Mouse (Mus musculus) gastrocnemius, adult 8-10 months (tissue): ENCODE results near the gene Olfr452. TPM values are rescaled to one million over a fixed set of nuclear protein-coding genes. Genes with fewer than 3 reads are reported as not detected.

Source experiments
- DNase-seq, 2 experiments: peaks; one replicate each; pipeline ENCODE4 v3.0.0; 2022; ENCODE audit warnings: low spot score in 2 of 2
- total RNA-seq, 4 experiments: library from RNA; stranded (reverse); gene quantifications; 2 replicates each; pipeline ENCODE4 v1.2.4; 2022

Gene Olfr452
- total RNA-seq, result not detected

DNA sequence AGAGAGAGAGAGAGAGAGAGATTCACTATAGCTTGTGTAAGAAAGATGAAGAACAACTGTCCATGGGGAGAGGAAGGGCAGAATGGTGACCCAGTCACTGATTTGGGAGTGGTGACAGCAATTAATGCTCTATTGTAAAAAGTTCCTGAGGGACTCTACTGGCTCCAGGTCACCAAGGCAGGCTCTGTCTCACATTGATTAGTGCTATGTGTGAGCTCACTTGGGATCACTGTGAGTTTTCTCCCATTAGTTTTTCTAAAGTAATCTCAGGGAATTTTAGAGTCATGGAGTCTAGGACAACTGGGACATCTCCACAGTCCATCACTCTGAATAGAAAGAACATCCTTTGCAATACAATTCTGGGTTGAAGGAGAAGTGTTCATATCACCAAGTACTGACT is at the start of gene Olfr452:
Olfr452 (plus strand) TSS at position 301 of the 400 bp plus-strand sequence.
- no peak for DNase-seq

DNA sequence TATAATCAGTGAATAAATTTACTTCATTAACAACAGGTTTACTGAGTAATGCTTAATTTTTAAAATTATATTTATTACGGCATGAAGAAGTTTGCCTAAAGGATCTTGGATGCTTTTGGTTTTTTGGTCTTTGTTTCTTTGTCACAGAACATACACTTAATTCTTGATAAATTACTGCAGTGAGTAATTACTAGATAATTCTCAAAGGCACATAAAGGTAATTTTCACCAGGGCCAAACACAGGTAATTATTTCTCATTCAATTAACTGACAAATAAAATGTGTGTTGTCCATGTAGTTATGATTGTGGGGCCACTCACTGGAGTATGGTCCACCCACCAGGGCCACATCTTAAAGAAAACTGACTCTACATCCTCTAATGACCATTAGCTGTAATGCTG is 45.8 kb upstream of the Olfr452 start, which contains the start of gene Olfr453:
Olfr453 (plus strand) TSS at position 301 of the 400 bp plus-strand sequence.
- no peak for DNase-seq

DNA sequence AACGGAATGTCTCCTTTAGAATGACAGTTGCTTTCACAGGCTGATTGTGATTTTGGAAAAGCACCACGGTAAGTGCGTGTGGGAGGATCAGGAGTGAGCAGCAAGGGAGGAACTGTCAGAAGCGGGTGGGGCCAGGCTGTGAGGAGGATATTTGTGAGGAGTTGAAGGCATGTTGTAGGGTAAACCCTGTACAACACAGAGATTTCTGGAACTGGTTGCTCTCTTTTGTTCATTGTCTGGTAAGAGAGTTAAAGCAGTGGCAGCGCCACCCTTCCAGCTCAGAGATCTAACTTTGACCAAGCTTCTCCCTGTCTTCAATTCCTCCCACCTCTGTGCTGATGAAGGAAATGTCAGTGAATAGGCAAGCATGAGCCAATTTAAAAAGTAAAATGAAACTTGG is 42.6 kb upstream of the Olfr452 start:
- DNase-seq, result no peak

DNA sequence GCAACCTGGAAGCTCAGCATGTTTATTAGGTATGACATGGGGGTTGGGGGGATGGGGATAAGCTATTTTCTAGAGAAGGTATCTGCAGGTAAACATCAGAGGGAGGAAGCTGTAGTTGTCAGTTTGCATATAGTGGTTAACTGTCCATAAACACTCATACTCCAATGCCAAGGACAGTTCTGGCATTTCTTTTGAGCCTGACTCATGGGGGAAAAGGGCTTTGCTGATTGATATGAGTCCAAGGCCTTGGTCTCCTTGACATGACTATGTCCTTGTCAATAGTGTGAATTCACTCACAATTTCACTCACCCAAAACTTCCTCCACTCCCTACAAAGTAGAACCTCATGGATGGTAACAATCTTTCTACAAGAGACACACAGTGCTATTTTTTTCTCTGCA is 37.0 kb upstream of the Olfr452 start:
- DNase-seq, result no peak

DNA sequence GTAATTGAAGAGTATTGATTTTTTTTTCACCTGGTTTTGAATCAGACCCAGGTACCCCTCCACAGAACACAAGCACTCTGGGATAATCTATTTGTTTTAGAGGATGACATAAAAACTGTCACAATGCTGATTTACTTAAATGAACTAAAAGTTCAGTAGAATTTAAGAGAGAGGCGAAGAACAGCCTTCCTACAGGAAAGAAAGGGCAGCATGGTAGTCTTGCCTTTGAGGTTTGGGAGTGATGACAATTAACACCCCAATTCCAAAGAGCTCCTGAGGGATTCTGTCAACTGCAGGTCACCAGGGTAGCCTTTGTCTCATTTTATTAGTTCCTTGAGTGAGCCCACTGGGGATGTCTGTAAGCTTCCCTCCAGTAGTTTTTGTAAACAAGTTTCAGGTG is 28.8 kb upstream of the Olfr452 start, which contains the start of gene Olfr38:
Olfr38 (plus strand) TSS at position 301 of the 400 bp plus-strand sequence.
- DNase-seq, result no peak

DNA sequence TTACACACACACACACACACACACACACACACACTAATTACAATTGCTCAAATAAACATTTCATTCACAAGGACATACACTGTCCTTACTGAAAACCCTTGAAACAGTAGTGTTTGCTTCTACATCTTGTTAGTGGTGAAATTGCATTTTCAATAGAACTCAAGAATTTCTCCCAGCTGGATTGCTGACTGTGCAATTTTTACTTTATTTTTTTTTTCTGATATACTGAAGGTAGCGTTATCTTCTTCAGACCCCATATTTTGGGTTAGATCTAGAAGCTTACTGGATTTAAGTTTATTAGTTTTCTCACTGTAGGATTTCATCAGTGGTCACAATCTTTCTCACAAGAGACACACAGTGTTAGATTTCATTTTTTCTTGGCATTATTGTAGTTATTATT is 7.8 kb upstream of the Olfr452 start:
- no peak for DNase-seq

DNA sequence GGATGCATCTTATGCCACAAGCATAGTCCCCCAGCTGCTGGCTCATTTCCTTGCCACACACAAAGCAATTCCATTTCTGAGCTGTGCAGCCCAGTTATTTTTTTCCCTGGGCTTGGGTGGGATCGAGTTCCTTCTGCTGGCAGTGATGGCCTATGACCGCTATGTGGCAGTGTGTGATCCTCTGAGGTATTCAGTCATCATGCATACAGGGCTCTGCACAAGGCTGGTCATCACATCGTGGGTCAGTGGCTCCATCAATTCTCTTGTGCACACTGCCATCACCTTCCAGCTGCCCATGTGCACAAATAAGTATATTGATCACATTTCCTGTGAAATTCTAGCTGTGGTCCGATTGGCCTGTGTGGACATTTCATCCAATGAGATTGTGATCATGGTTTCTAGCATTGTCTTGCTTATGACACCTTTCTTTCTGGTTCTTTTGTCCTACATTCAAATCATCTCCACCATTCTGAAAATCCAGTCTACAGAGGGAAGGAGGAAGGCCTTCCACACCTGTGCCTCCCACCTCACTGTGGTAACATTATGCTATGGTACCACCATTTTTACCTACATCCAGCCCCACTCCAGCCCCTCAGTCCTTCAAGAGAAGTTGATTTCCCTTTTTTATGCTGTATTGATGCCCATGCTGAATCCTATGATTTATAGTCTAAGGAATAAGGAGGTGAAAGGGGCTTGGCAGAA is 5.5 kb downstream of the Olfr452 start:
- no peak for DNase-seq

DNA sequence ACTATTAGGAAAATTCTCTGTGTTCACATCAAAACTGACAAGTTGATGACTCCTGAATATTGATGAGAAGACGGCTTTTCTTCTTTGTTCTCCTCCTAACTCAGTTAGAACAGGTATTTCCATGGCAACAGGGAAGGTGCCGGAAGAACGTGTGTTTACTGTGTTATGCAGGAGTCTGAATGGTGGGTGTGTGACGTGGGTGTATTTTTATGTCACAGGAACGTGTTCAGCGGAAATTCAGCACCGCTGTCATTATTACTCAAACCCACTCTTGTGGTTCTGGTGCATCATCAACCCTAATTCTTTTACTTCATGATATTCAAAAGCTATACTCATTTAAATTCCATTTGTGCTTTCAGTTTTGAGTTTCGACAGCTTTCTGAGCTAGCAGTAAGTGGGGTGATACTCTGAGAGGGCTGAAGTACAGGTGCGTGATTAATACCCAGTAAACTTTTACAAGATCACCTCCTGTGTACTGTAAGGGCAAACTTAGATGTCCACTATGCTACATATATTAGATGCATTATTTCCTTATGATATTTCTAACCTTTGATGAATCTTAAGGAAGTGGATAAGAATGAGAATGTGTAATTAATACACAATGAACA is 6.2 kb downstream of the Olfr452 start:
- DNase-seq, result no peak

DNA sequence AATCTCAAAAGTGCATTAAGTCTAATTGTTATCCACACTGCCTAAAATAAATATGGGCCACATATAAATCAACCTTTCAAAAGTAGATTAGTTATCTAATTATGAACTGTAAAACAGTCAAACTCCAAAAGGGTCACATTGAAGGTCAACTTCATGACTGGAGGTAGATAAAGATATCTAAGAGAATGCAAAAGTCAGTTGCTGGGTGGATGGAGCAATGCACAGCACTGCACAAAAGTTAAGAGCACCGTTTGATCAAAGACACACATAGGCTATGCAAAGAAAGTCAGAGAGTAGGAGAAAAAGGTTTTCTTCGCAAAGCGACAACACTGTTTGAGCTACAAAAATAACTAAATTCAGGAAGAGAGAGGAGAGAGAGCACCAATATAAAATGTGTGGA is 10.1 kb downstream of the Olfr452 start:
- DNase-seq, result no peak

DNA sequence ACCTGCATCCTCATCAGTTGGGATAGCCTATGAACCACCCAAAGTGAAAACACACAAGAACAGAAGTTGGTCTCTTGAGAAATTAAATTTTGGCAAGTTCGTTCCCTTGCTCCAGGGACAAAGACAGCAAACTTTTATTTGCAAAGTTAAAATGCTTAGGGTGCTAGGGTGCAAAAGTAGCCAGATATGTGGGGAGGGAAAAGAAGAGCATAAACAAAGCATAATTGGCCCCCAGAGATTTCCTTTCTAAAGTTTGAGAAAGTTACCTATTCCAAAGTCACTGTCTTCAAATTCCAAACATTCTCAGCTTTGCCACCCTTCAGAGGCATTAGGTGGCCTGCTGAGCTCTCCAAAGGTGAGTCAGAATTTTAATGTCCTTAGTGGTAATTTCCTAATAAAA is 26.7 kb downstream of the Olfr452 start, which contains the start of gene Olfr450:
Olfr450 (plus strand) TSS at position 301 of the 400 bp plus-strand sequence.
- DNase-seq, result no peak

DNA sequence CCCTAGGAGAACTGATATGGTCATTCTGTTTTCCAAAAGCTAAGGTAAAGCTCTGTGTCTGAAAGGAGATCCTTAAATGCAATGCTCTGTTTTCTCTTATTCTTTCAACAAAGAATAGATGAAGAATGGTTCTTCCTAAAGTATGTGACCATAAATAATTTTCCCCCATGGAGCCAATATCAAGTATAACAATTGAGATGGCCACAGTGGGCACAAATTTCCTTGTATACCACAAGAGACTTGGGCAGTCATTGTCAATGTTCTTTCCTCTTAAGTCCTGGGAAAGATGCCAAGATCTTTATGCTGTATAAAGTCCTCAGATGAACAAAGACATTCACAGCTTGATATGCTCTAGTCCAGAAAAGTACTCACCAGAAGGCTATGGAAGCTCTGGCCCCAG is 49.2 kb downstream of the Olfr452 start, which contains the start of gene Olfr449:
Olfr449 (plus strand) TSS at position 301 of the 400 bp plus-strand sequence.
- no peak for DNase-seq

Other genes starting within 250 kb of the Olfr452 start
- gene Olfr455, start 237.5 kb upstream of the Olfr452 start, total RNA-seq, result not detected
- not detected for gene Tcaf3, start 187.4 kb upstream of the Olfr452 start, total RNA-seq
- gene Tcaf2, start 139.8 kb upstream of the Olfr452 start, total RNA-seq, result 1 to 10 TPM; 1.2 to 2.0 (median 1.5) TPM
- gene Tcaf1, start 75.0 kb upstream of the Olfr452 start, total RNA-seq, result 1 to 10 TPM; 3.9 to 6.3 (median 4.7) TPM
- gene Olfr453, start 45.7 kb upstream of the Olfr452 start, total RNA-seq, result not detected
- gene Olfr38, start 28.7 kb upstream of the Olfr452 start, total RNA-seq, result not detected
- not detected for gene Olfr450, start 26.8 kb downstream of the Olfr452 start, total RNA-seq
- gene Olfr449, start 49.3 kb downstream of the Olfr452 start, total RNA-seq, result not detected
- gene Olfr448, start 105.3 kb downstream of the Olfr452 start, total RNA-seq, result not detected
- not detected for gene Olfr447, start 123.8 kb downstream of the Olfr452 start, total RNA-seq
- gene Olfr446, start 136.3 kb downstream of the Olfr452 start, total RNA-seq, result not detected
- gene Olfr444, start 164.0 kb downstream of the Olfr452 start, total RNA-seq, result not detected